Mouse (Mus musculus): ENCODE measurements around the gene Slc2a10. TPM values are rescaled to one million over a fixed set of nuclear protein-coding genes. Genes with fewer than 3 reads are reported as not detected.

Slc2a10 gene
- polyA plus RNA-seq, 1 experiment from 2014 or later: 0.46 TPM

DNA sequence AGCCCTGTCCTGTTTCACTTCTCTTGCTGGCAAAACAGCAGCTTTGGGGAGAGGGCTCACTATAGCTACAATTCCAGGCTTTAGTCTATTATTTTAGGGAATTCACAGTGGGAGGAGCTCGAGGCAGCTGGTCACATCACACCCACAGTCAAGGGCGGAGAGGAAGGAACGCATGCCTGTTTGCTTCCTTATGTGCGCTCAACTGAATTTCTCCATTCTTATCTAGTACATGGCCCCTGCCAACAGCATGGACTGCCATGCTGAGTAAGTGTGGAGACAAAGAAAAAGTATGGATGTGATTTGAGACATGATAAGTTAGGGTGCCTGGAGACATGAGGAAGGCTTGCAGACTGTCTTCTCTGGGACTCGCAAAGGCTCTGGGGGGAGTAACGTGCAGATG, 19.4 kb upstream of the Slc2a10 start:
- no peak overlapping the region for H3K4me3 ChIP-seq (replicated peaks)
- no peak overlapping the region for H3K27ac ChIP-seq
- no peak for ATAC-seq (ENCODE audit: low read depth)
- H3K36me3 ChIP-seq: peaks cover 3% of the 10 kb centered on the region
- H3K27me3 ChIP-seq: no peaks in the 10 kb centered on the region
- DNase-seq: no peak
- no peak overlapping the region for H3K4me2 ChIP-seq
- 51% methylated on average over 6 of the region's 6 CpGs for WGBS (ENCODE audit: insufficient replicate concordance)
- H3K9me3 ChIP-seq (replicated peaks): no peaks in the 10 kb centered on the region
- H3K9ac ChIP-seq: no peak overlapping the region
- 0 out of 2 replicates have a peak, but pooled peaks cover 3% of the 10 kb centered on the region for H3K4me1 ChIP-seq (replicated peaks)

- Histone ChIP-seq H3K27me3 (no peaks in the 10 kb centered on the region), H3K9ac (no peak overlapping the region), H3K4me3 (replicated peaks) (no peak overlapping the region), H3K27ac (no peak overlapping the region), H3K4me2 (no peak overlapping the region), H3K9me3 (replicated peaks) (no peaks in the 10 kb centered on the region), H3K36me3 (peaks cover 19% of the 10 kb centered on the region), H3K4me1 (replicated peaks) (0 out of 2 replicates have a peak, but pooled peaks cover 3% of the 10 kb centered on the region)
- ATAC-seq (ENCODE audit: low read depth): no peak
- no peak for DNase-seq
- WGBS (ENCODE audit: insufficient replicate concordance): 50% methylated on average over 3 of the region's 3 CpGs
These were observed 17.8 kb upstream of the Slc2a10 start for GRCm38 (mm10) chr2:165485826-165486225.

DNA sequence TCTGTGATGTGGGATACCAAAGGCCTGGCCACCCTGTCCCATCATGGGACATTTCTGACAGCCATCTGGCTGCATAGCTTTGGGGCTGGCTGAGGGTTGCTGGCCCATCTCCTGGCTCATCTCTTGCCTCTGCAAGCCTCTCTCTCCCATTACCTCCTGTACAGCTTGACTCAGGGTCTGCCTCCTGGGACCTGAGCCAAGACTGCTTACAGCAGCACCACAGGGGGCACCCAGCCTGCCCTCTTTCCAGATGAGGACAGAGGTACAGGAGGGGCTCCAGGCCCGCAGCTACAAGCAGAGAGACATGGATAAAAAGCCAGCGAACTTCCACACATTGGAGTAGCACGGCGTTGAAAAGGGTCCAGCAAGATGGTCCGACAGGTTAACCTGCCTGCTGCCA, 17.2 kb upstream of the Slc2a10 start:
- no peak overlapping the region for H3K4me3 ChIP-seq (replicated peaks)
- 0 out of 2 replicates have a peak, but pooled peaks cover 3% of the 10 kb centered on the region for H3K4me1 ChIP-seq (replicated peaks)
- no peak overlapping the region for H3K27ac ChIP-seq
- whole genome bisulfite sequencing (ENCODE audit: insufficient replicate concordance): 81% methylated on average over 5 of the region's 5 CpGs
- H3K27me3 ChIP-seq: no peaks in the 10 kb centered on the region
- no peaks in the 10 kb centered on the region for H3K9me3 ChIP-seq (replicated peaks)
- H3K9ac ChIP-seq: no peak overlapping the region
- peaks cover 20% of the 10 kb centered on the region for H3K36me3 ChIP-seq
- DNase-seq: no peak
- no peak for ATAC-seq (ENCODE audit: low read depth)
- no peak overlapping the region for H3K4me2 ChIP-seq

GRCm38 (mm10) chr2:165486881-165487535, 16.6 kb upstream of the Slc2a10 start:
- Histone ChIP-seq H3K9me3 (replicated peaks) (no peaks in the 10 kb centered on the region), H3K4me2 (no peak overlapping the region), H3K36me3 (peaks cover 20% of the 10 kb centered on the region), H3K27ac (no peak overlapping the region), H3K4me1 (replicated peaks) (peaks cover 5% of the 10 kb centered on the region), H3K27me3 (no peaks in the 10 kb centered on the region), H3K9ac (0 out of 2 replicates have a peak overlapping the region, but pooled peaks have one; percentile 26), H3K4me3 (replicated peaks) (no peak overlapping the region)
- peak; percentile 39 for ATAC-seq (ENCODE audit: low read depth)
- WGBS (ENCODE audit: insufficient replicate concordance): 20% methylated on average over 8 of the region's 8 CpGs
- no peak for DNase-seq

DNA sequence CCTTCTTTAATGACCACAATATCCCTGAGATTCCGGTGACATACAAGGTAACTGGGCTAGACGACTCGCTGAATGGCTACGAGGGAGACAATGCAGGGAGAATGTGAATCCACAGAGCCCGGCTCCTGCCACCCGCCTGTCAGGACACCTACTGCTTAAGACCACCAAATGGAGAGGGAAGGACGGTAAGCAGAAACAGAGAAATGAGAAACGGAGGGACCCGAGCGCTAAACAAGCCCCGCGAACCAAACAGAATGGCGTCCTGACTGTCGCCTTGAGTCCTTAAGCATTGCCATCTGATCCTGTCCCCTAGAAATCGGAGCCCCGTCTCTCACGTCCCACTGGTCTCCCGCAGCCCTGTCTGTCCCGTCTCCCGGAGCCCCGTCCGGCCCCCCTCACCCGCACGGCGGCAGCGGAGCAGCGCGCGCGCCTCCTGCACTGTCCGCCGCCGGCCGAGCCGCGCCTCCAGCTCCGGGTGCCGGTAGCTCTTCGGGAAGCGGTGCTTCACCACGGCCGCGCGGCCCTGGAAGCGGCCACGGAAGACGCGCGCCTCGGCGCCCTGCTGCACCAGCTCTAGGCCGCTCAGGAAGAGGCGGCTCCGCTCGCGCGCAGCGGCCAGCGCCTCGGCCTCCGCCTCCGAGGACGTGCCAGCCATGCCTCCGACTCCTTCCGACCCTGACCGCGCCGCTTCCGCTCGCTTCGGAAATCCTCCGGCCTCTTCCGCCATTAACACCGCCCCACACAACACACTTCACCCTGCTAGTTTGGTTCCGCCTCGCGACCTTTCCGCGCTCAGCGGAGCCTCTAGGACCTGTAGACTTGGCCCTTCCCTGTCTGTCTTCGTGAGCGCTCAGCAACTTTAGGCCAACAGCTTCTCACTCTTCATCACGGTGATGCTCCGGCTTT, 10.7 kb upstream of the Slc2a10 start, which contains the start of gene Trp53rka:
TSS of gene Trp53rka (minus strand) at position 677 of the 906 bp plus-strand sequence.
- DNase-seq: peak; percentile 59
- H3K27ac ChIP-seq: no peak within 1 kb of the TSS; the same call in 1 of the 2 replicates
- ATAC-seq (ENCODE audit: low read depth): peak; percentile 88
- H3K9me3 ChIP-seq (replicated peaks): no peaks in the 10 kb centered on the region
- no peaks in the 10 kb centered on the region for H3K27me3 ChIP-seq
- peaks cover 20% of the 10 kb centered on the region for H3K36me3 ChIP-seq
- peak within 1 kb of the TSS; percentile 77 for H3K4me2 ChIP-seq
- H3K4me3 ChIP-seq (replicated peaks): peak within 1 kb of the TSS; percentile 73
- peak within 1 kb of the TSS; percentile 80 for H3K9ac ChIP-seq
- under 1% methylated on average over 84 of the region's 84 CpGs for WGBS (ENCODE audit: insufficient replicate concordance)
- peaks cover 16% of the 10 kb centered on the region for H3K4me1 ChIP-seq (replicated peaks)

DNA sequence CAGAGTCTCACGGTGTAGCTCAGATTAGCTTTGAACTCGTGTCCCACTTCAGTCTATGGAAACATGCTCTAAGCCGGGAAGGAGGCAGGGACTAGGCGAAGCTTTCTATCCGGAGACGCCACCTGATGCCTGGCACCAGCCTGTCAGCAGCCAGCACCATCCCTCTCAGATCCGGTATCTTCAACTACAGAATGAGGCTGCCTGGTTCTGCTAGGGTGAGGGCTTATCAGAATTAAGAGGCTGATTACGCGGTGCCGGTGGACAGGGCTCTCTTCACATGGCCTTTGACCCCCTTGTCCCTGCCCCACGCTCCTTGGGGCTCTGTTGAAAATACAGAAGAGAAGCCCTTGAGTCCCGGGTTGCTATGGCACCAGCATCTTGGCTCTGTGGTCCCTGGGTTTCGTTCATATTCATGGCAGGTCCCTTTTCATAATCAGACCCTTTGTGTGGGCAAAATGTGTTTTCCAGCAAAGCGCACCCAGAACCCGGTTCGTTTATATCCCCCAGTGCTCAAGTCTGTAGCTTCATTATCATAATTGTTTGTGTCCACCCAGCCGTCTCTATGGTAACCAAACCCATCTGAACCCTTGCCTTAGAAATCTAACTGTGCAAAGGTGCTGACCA, 9.9 kb upstream of the Slc2a10 start:
- Histone ChIP-seq H3K4me1 (replicated peaks) (peaks cover 16% of the 10 kb centered on the region), H3K27me3 (no peaks in the 10 kb centered on the region), H3K4me2 (peak overlapping the region; percentile 77), H3K4me3 (replicated peaks) (peak overlapping the region; percentile 73), H3K9ac (peak overlapping the region; percentile 80), H3K27ac (no peak overlapping the region), H3K9me3 (replicated peaks) (no peaks in the 10 kb centered on the region), H3K36me3 (peaks cover 20% of the 10 kb centered on the region)
- DNase-seq: no peak
- WGBS (ENCODE audit: insufficient replicate concordance): 26% methylated on average over 17 of the region's 17 CpGs
- ATAC-seq (ENCODE audit: low read depth): peak; percentile 27

- no peak overlapping the region for H3K27ac ChIP-seq
- 40% methylated on average over 2 of the region's 2 CpGs for WGBS (ENCODE audit: insufficient replicate concordance)
- H3K9ac ChIP-seq: no peak overlapping the region
- no peaks in the 10 kb centered on the region for H3K9me3 ChIP-seq (replicated peaks)
- DNase-seq (no peak), ATAC-seq (ENCODE audit: low read depth) (no peak)
- H3K4me1 ChIP-seq (replicated peaks): peaks cover 16% of the 10 kb centered on the region
- H3K4me2 ChIP-seq: no peak overlapping the region
- no peaks in the 10 kb centered on the region for H3K27me3 ChIP-seq
- no peak overlapping the region for H3K4me3 ChIP-seq (replicated peaks)
- H3K36me3 ChIP-seq: peaks cover 13% of the 10 kb centered on the region
These were observed 9.1 kb upstream of the Slc2a10 start for GRCm38 (mm10) chr2:165494495-165494894.

GRCm38 (mm10) chr2:165496251-165496650, 7.3 kb upstream of the Slc2a10 start:
- Histone ChIP-seq H3K4me2 (no peak overlapping the region), H3K27ac (no peak overlapping the region), H3K27me3 (no peaks in the 10 kb centered on the region), H3K36me3 (no peaks in the 10 kb centered on the region), H3K9me3 (replicated peaks) (no peaks in the 10 kb centered on the region), H3K4me3 (replicated peaks) (no peak overlapping the region), H3K9ac (no peak overlapping the region), H3K4me1 (replicated peaks) (peaks cover 16% of the 10 kb centered on the region)
- ATAC-seq (ENCODE audit: low read depth) (no peak), DNase-seq (no peak)

- Histone ChIP-seq H3K36me3 (no peaks in the 10 kb centered on the region), H3K4me3 (replicated peaks) (no peak overlapping the region), H3K27me3 (peaks cover 3% of the 10 kb centered on the region; the same call in 1 of the 2 replicates), H3K9me3 (replicated peaks) (no peaks in the 10 kb centered on the region), H3K9ac (no peak overlapping the region), H3K27ac (no peak overlapping the region), H3K4me2 (no peak overlapping the region), H3K4me1 (replicated peaks) (peaks cover 8% of the 10 kb centered on the region)
- 46% methylated on average over 2 of the region's 2 CpGs for WGBS (ENCODE audit: insufficient replicate concordance)
- ATAC-seq (ENCODE audit: low read depth) (no peak), DNase-seq (no peak)
These were observed 5.8 kb upstream of the Slc2a10 start for GRCm38 (mm10) chr2:165497706-165498275.

DNA sequence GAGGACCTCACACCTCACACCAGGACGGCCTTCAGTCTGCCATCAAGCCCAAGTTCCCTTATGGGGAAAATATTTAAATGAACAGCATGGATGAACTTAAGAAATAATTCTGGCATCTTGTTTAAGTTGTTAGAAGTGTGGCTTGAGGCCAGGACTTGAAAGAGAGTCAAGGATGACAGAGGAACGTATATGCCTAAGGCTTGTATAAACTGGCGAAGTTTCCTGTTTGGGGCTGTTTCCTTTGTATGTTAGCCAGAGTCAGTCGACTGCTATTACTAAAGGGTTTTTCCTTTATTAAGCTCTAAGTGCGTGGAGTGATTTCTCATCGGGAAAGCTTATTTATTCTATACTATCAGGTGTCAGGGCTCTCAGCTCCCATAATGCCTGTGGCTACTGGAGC, 4.8 kb upstream of the Slc2a10 start:
- Histone ChIP-seq H3K4me1 (replicated peaks) (peaks cover 2% of the 10 kb centered on the region), H3K27me3 (peaks cover 12% of the 10 kb centered on the region), H3K9me3 (replicated peaks) (no peaks in the 10 kb centered on the region), H3K27ac (no peak overlapping the region), H3K4me2 (no peak overlapping the region), H3K4me3 (replicated peaks) (no peak overlapping the region), H3K9ac (no peak overlapping the region), H3K36me3 (no peaks in the 10 kb centered on the region)
- no peak for ATAC-seq (ENCODE audit: low read depth)
- 51% methylated on average over 6 of the region's 6 CpGs for WGBS (ENCODE audit: insufficient replicate concordance)
- DNase-seq: no peak

- no peak overlapping the region for H3K27ac ChIP-seq
- no peaks in the 10 kb centered on the region for H3K4me1 ChIP-seq (replicated peaks)
- H3K27me3 ChIP-seq: peaks cover 11% of the 10 kb centered on the region; the same call in 1 of the 2 replicates
- ATAC-seq (ENCODE audit: low read depth): no peak
- 43% methylated on average over 9 of the region's 9 CpGs for WGBS (ENCODE audit: insufficient replicate concordance)
- H3K9me3 ChIP-seq (replicated peaks): no peaks in the 10 kb centered on the region
- DNase-seq: no peak
- no peak overlapping the region for H3K4me2 ChIP-seq
- no peak overlapping the region for H3K9ac ChIP-seq
- H3K4me3 ChIP-seq (replicated peaks): no peak overlapping the region
- H3K36me3 ChIP-seq: no peaks in the 10 kb centered on the region
These were observed 6.1 kb downstream of the Slc2a10 start for GRCm38 (mm10) chr2:165509686-165510085.
